Mouse (Mus musculus) adrenal gland, adult (tissue): Measurements from ENCODE around the gene Cbarp.
"Not testable (repeated sequence)": the region's sequence is repeated elsewhere in the genome, so short reads cannot be mapped to it uniquely, and the experiment has no call there.

Experiments used
- DNase-seq, 2 experiments: peaks; one replicate each; pipeline ENCODE4 v3.0.0; 2022 to 2023; ENCODE audit warnings: low spot score in 1 of 2; ENCODE audit not compliant: inconsistent age in 2 of 2

The Cbarp gene

DNA sequence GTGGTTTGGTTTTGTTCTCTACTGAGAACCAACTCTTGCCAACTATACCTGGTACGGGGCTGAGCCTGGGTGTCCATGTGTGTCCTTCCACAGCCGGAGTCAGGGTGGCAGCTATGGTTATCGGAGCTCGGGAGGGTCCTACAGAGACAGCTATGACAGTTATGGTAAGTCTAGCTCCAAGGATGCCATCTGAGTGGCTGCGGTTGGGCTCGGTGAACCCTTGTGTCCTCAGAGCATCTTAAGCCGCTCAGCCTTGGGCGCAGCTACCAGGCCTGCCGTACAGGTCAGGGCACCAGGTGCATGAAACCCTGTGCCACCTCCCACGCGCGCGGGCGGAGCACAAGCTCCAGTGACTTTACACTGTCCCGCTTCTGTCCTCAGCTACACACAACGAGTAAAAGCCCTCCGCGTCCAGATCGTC, 30.0 kb upstream of the Cbarp start:
- DNase-seq, result peak in 1 of 2 experiments; percentile 62

DNA sequence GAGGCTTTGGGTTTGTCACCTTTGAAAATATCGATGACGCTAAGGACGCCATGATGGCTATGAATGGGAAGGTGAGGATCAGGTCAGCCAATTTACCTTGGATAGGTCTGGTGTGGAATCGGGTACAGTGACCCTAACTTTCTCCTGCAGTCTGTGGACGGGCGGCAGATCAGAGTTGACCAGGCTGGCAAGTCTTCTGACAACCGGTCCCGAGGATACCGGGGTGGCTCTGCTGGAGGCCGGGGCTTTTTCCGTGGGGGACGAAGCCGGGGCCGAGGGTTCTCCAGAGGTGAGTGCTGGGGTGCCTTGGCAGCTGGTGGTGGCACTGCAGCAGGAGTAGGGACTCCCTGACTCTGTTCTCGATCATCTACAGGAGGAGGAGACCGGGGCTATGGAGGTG, 29.4 kb upstream of the Cbarp start:
- peak in 1 of 2 experiments; percentile 39 for DNase-seq

DNA sequence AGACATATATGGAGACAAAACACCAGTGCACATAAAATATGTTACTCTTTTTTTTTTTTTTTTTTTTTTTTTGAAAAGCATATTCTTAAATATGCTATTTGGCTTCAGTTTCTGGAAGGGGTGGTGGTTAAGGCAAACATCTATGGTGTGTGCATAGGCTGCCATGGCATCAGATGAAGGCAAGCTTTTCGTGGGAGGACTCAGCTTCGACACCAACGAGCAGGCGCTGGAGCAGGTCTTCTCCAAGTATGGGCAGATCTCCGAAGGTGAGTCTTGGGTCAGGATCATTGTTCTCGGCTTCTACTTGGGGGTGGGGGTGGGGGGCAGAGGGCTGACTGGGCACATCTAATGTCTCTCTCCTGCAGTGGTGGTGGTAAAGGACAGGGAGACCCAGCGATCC, 29.0 kb upstream of the Cbarp start:
- peak in 1 of 2 experiments; percentile 30 for DNase-seq

DNA sequence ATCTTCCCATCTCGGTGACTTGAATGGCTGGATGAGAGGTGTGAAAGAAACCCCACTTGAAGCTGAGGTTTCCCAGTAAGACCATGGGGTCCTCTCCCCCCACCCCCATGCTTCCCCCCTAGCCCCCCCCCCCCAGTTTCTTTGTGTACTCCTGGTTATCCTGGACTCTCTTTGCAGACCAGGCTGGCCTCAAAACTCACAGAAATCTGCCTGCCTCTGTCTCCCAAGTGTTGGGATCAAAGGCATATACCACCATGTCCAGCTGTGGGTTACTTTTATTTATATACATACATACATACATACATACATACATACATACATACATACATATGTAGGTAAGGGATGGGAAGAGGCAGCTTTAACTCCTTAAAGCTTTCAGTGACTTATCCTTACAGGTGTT, 28.4 kb upstream of the Cbarp start:
- peak in 1 of 2 experiments; percentile 42 for DNase-seq

DNA sequence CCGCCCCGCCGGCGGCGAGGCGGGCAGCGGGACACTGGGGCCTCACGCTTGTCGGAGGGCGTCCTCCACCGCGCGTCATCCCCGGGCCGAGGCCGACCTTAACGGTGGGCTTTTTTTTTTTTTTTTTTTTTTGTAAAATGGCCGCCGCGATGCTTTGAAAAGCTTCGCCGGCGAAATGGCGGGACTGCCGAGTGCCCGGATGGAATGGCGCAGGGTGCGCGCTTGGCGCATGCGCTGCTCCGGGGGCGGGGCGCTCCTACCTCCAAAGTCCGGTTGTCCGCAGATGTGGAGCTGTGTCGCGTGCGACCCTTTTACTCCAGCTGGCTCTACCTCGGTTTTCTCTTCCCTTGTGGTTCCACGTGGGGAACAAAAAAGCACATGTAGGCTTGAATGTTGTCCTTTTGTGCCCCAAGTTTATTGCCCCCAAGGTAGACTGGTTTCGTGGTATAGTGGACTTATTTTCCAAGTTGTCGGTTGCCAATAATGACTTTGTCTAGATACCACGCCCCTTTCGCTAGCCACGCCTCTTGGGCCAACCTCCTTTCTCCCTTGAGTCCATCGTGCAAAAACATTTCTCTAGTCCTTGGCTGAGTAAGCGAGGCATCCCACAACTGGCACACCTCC, 27.5 kb upstream of the Cbarp start:
- peak; percentile 96 to 98 for DNase-seq

DNA sequence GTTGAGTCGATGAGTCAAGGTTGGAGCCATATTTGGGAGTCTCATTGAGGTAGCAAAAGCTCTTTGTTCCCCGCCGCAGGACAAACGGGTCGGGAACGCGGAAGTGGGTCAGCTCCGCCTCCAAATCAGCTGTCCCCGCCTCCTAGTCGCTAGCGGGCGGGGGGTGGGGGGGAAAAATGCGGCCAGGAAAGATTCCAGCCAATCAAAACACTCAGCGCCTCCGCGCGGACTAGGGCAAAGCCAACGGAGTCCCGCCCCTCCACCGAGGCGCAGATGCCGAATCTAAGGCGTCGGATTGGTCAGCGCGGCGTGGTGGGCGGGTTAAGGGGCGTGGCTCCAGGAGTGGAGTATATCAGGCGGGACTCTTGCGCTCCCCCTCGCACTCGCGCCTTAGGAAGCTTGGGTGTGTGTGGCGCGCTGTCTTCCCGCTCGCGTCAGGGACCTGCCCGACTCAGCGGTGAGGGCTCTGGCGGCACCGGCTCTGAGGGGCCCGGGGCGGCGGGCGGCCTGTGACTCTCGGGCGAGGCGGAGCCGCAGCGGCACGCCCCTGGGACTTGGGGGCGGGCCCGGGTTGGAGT, 26.9 kb upstream of the Cbarp start:
- peak; percentile 98 to 99 for DNase-seq

DNA sequence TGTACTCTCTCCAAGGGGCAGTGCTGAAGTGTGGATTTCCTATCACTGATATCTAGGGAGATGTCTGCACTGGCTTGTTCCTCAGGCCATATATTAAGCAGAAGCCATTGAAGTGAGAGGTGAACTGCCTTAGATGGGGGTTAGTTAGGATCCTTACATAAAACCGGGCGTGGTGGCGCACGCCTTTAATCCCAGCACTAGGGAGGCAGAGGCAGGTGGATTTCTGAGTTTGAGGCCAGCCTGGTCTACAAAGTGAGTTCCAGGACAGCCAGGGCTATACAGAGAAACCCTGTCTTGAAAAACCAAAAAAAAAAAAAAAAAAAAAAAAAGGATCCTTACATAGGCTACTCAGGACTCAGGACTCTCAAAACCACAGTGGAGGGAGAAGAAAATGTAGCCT, 25.5 kb upstream of the Cbarp start:
- not testable (repeated sequence) for DNase-seq

DNA sequence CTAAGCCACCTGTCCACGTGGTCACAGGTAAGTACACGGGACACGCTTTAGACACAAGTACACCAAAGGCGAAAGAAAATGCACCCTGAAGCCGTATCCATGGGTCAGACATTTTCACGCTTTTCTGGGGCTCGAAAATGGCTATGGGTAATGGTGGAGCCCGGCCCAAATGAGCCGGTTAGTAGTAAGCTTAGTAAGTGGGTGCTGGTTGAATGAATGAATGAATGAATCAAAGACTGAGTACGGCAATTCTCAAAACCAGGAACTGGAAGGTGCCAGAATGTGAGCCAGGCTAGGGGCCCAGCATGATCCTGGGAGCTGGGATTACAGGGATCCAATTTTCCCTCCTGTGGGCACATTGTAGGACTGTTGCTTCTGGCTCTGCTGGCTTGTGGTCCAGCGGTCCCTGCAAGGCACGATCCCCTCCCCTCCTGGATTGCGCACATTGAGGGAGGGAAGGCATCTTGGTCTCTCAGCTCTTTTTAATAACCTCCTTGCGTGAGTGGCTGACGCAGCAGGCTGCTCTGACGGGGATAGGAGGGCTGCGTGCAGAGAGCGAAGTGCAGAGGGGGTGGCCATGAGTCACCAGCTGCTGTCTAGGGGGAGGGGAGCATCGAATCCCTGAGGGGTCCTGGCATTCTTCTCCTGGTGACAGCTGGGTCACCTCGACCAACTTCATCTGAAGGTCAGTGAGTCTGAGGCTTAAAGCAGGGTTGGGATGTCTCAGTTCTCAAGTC, 24.9 kb upstream of the Cbarp start, which contains the start of gene Cirbp:
Gene Cirbp (plus strand): TSS at position 594 of the 737 bp plus-strand sequence.
- peak; percentile 84 to 91 for DNase-seq

DNA sequence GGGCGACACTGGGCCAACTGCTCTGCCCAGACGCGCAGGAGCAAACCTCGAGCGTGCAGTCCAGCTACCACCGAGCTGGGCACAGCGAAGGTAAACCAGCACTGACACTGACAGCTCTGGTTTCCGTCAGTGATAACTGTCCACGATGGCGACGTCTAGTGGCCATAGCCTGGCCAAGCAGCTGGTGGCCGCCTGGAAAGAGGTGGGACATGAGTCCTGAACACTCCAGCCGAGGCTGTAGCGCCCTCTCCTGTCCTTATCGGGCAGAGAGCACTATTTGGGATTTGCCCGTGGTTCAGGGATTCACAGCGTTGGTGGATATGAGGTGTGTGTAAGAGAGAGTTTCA, 24.3 kb upstream of the Cbarp start:
- DNase-seq, result peak; percentile 97 to 99

DNA sequence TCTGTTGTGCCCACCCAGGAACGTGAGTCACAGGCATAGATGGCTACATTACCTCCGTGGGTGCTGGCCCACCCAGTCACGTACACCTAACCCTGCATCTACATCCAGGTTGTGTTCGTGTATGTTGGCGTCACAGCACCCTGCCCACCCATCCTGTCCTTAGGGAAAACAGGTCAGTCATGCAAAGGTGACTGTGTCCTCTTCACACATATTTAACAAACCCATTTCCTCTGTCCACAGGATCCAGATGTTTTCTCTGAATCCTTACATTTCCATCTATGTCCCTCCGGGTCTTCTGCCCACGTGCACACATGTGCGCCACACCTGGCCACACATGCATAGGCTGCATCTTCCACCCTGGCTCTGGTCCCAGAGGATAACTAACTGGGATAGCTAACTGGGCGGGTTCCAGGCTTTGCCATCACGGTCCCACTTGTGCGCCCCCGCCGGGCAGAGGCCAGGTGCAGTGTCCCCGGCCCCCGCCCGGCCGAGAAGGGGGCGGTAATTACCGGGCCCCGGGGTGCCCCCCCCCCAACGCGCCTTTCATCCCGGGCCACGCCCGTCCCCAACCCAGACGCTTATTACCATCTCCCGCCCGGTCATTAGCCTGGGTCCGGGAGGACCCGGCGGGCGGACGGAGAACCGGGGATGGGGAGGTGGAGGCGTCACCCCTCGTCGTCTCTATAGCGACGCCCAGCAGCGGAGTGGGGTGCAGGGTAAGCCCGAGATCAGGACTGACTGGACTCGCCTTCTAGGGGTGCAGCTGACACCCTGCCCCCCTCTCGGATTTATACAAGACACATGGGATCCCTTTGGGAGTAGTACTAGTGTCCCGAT, 23.7 kb upstream of the Cbarp start:
- peak; percentile 67 to 80 for DNase-seq

DNA sequence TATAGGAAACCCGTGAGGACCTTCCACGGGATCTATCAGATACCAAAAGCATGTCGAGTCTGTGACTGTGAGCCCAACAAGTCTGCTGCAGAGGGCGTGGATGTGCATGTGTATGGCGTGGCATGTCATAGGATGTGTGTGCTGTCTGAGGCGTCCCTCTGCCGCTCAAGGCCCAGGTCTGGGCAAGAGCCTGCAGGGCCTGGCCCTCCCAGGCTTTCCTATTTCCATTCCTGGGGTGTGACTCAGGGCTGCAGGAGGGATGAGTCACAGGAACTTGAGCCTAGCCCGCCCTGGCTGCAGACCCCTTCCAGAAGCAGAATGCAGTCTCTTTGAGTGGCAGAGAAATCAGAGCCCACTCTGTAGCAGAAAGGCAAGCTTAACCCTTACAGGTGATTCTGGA, 23.1 kb upstream of the Cbarp start:
- DNase-seq, result peak; percentile 88 to 92

DNA sequence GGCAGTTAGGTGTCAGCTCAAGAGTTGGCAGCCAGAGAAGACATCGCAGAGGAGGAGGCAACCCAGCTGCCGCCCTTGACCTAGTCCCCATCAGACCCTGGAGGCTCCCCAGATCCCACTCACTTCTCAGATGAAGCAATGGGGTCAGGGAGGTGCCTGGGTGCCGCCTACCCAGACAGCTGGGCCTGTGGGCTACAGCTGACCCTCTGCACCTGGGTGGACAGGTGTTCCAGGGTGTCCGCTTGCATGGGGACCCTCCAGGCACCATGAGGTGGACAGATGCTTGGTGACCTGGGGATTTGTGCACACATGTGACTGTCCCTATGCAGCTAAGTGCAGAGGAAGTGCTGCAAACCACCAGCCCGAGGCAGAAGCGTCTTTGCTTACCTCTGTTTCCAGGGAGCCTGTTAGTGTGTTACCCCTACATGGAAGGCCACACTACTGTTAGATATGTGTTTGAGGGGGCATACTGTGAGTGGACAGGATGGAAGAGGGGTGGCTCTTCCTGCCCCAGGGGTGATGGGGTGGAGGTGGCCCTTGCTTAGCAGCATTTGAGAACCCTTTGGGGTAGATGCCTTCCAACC, 22.2 kb upstream of the Cbarp start:
- peak; percentile 29 to 70 for DNase-seq

DNA sequence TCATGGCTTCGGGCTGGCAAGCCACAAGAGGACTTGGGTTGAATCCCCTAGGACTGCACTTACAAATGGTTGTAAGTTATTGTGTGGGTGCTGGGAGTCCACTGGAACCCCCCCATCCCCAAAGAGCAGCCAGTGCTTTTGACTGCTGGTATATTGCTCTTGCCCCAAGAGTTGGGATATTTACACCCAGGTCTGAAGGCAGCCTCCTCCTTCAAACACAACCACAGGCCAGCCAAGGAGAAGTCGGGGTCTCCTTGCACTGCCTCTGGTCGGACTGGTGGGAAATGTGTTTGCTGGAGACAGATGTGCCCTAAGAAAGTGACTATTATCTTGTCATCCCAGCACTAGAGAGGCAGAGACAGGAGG, 21.6 kb upstream of the Cbarp start:
- DNase-seq, result no peak

DNA sequence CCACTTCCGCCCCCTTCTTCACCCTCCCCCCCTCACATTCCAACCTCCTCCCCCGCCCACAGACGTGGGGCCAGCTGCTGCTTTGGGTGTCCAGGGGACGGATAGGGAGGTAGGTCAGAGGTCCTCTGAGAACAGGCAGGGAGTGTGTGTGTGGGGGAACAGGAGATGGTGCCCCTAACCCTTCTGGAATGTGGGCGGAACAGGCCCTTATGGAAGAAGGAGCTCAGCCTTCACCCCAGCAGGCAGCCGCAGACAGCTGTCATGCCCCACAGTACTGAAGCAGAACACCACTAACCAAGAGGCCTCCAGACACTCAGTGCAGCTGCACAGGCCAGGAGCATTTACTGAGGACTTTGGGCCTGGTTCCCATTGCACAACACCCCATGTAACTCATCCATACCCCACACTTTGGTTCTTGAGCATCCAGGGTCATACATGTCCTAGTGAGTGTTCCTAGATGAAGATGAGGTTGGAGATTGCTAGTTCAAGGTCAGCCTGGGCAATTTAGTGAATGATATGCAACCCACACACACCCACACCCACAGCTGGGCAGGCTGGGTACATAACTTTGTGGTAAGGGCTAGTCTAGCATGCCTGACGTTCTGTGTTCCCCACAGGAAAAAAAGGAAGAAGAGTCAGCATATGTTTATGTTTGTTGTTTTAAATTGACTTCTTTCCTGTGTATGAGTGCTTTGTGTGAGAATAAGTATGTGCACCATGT, 21.0 kb upstream of the Cbarp start:
- peak; percentile 65 to 78 for DNase-seq

DNA sequence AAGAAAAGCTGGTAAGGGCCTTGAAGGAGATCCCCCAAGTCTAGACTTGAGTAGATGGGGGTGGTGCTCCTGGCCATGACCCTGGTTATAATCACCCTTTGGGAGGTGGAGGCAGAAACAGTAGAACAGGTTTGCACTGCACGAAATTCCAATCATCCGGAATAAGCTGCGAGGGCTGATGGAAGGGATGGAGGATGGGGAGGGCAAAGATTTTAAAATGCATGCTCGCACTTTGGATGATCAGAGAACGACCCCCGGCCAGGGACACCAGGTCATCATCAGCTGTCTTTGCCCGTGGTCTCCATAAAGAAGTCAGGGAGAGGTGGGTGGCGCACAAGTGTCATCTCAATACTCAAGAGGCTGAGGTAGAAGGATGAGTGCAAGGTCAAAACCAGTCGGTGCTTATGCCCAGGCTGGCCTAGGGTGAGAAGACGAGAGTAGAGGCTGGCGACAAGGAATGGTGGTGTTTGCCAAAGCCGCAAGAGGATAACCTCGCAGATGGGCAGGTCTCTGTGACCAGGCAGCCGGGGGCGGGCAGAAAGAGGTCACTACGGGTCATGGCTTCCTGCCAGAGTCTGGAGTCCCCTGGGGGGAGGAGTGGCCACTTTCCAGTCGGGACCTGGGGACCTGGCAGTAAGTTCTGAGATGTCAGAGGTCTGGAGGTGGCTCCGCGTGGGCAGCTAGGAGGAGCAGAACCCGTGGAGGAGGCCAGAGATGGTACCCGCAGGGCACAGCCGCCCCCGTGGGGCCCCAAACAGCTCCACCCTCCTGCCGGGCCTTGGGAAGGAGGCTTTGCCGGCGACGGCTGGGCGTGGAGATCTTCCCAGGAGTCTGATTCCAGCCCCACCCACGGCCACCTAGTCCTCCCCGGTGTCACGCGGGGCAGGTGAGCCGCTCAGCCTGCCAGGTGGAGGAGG, 20.1 kb upstream of the Cbarp start:
- peak; percentile 94 to 98 for DNase-seq

DNA sequence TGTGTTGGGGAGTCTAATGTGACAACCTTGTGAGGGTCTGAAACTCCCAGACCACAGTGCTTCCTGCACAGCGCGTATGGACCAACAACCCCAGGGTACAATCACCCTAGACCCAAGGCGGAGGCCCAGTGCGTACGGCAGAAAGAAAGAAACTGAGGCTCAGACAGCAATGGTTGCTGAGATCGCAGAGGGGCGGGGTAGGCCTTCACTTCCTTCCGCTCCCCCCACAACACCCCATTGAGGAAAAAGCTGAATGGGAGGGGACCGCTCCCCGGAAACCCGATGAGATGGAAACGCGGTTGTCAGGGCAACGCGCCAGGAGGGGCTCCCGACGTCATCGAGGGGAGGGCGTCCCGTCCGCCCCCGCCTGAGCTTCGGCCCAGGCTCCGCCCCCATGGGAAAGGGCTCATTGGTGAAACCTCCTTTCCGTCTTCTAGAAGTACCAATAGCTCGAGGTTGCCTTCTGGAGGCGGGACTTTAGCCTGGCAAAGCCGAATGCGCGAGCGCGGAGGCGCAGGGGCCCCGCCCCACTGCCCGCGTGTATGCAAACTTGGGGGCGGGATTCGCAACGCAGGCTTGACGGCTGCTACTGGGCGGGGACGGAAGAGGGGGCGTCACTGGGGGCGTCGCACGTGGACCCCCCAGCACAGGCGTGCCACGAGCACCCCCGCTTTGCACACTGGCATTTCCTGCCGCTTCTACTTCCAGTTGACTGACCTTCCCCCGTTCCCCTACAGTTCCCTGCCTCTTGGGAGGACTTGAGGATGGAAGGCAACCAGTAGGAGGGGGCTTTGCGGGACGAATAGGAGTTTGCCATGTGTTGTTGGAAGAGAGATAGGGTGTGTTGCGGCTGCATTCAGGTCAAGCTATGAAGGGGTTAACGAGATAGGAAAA, 19.2 kb upstream of the Cbarp start:
- peak; percentile 100 for DNase-seq

DNA sequence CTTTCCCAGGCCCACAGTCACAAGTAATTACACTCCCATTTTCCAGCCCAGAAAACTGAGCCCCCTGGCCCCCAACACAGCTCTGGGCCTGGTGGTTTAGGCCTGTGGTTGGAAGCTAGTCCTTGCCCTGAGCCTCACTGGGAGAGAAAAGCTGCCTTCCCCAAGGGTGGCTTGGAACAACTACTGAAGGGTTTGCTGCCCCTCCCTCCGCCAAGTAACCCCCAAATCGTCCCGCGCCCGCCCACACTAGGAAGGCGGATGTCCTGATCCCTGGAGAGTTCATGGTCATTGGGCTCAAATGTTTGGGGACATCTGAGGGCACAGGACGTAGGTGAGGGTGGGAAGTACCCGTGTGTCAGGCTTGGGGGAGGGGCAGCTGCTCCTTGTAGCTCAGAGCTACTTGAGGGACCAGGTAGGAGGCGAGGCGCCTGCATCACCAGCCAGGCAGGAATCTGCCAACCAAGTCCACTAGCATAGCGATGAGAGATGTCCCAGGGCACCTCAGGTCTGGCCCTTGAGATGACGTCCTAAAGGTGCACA, 18.5 kb upstream of the Cbarp start:
- DNase-seq, result peak in 1 of 2 experiments; percentile 77
